ENCODE assay signal across 8 mouse cellular contexts in genomic region chr7:49247744-49248331, GRCm38 (mm10).
DNase-seq lines count a peak whose midpoint lies in the region; ATAC-seq and TF ChIP-seq lines count a peak whose summit lies in the region.

No protein-coding gene starts in this region.

- 28% methylated on average over 8 of the region's 8 CpGs for WGBS in liver, embryonic 11.5 days
- WGBS in embryonic facial prominence, embryonic 14.5 days, result 31% methylated on average over 8 of the region's 8 CpGs
- 9% methylated on average over 8 of the region's 8 CpGs for WGBS in heart, embryonic 15.5 days
- WGBS in kidney, embryonic 16.5 days, result 16% methylated on average over 8 of the region's 8 CpGs
- WGBS in liver, postnatal 0 days (ENCODE audit: insufficient replicate concordance), result 34% methylated on average over 8 of the region's 8 CpGs

- no peak for TF ChIP-seq EP300 in liver, postnatal 0 days (IDR thresholded peaks at IDR 0.05; ENCODE audit: low read depth)

- no peaks in the 10 kb centered on the region for H3K36me3 ChIP-seq in liver, embryonic 11.5 days (ENCODE audit: control insufficient read depth, insufficient read depth, low read length)
- H3K36me3 ChIP-seq in embryonic facial prominence, embryonic 14.5 days (ENCODE audit: control insufficient read depth, insufficient read depth, low read length), result no peaks in the 10 kb centered on the region
- no peaks in the 10 kb centered on the region for H3K36me3 ChIP-seq in heart, embryonic 15.5 days
- no peaks in the 10 kb centered on the region for H3K36me3 ChIP-seq in kidney, embryonic 16.5 days (ENCODE audit: insufficient read depth, low read length)
- H3K36me3 ChIP-seq in liver, postnatal 0 days (replicated peaks; ENCODE audit: insufficient read depth, low read length), result no peaks in the 10 kb centered on the region

- peaks cover 51% of the 10 kb centered on the region for H3K27me3 ChIP-seq in liver, embryonic 11.5 days (replicated peaks; ENCODE audit: control insufficient read depth, insufficient read depth, low read length)
- peaks cover 36% of the 10 kb centered on the region for H3K27me3 ChIP-seq in embryonic facial prominence, embryonic 14.5 days (replicated peaks; ENCODE audit: control insufficient read depth, insufficient read depth, low read length)
- H3K27me3 ChIP-seq in heart, embryonic 15.5 days, result peaks cover 7% of the 10 kb centered on the region
- H3K27me3 ChIP-seq in kidney, embryonic 16.5 days (ENCODE audit: insufficient read depth, low read length), result peaks cover 21% of the 10 kb centered on the region
- H3K27me3 ChIP-seq in liver, postnatal 0 days (ENCODE audit: insufficient read depth, low read length), result peaks cover 39% of the 10 kb centered on the region

- H3K4me2 ChIP-seq in liver, embryonic 11.5 days, result no peak overlapping the region; the same call in 1 of the 2 replicates
- peak overlapping the region; percentile 99 for H3K4me2 ChIP-seq in embryonic facial prominence, embryonic 14.5 days (ENCODE audit: low read depth, low read length)
- peak overlapping the region; percentile 84 for H3K4me2 ChIP-seq in heart, embryonic 15.5 days
- H3K4me2 ChIP-seq in kidney, embryonic 16.5 days (replicated peaks; ENCODE audit: low read depth, low read length), result peak overlapping the region; percentile 98
- H3K4me2 ChIP-seq in liver, postnatal 0 days (ENCODE audit: low read depth, low read length), result no peak overlapping the region; the same call in 1 of the 2 replicates

- H3K4me1 ChIP-seq in liver, embryonic 11.5 days (replicated peaks; ENCODE audit: control insufficient read depth, insufficient read depth, low read length), result peaks cover 6% of the 10 kb centered on the region; the same call in 1 of the 2 replicates
- H3K4me1 ChIP-seq in embryonic facial prominence, embryonic 14.5 days (ENCODE audit: control insufficient read depth, insufficient read depth, low read length), result peaks cover 12% of the 10 kb centered on the region
- peaks cover 64% of the 10 kb centered on the region for H3K4me1 ChIP-seq in heart, embryonic 15.5 days (replicated peaks)
- peaks cover 57% of the 10 kb centered on the region for H3K4me1 ChIP-seq in kidney, embryonic 16.5 days (ENCODE audit: insufficient read depth, low read length)
- peaks cover 18% of the 10 kb centered on the region for H3K4me1 ChIP-seq in liver, postnatal 0 days (ENCODE audit: insufficient read depth)

- H3K27ac ChIP-seq in liver, embryonic 11.5 days (ENCODE audit: low read depth, low read length), result no peak overlapping the region
- no peak overlapping the region for H3K27ac ChIP-seq in embryonic facial prominence, embryonic 14.5 days (replicated peaks; ENCODE audit: low read depth, low read length)
- peak overlapping the region; percentile 89 for H3K27ac ChIP-seq in heart, embryonic 15.5 days
- H3K27ac ChIP-seq in kidney, embryonic 16.5 days (ENCODE audit: low read length), result no peak overlapping the region
- no peak overlapping the region for H3K27ac ChIP-seq in liver, postnatal 0 days (ENCODE audit: low read depth)

- H3K9ac ChIP-seq in liver, embryonic 11.5 days (ENCODE audit: low read depth, low read length), result no peak overlapping the region
- no peak overlapping the region for H3K9ac ChIP-seq in embryonic facial prominence, embryonic 14.5 days (ENCODE audit: low read depth, low read length)
- peak overlapping the region; percentile 61 for H3K9ac ChIP-seq in heart, embryonic 15.5 days
- 0 out of 2 replicates have a peak overlapping the region, but pooled peaks have one; percentile 37 for H3K9ac ChIP-seq in kidney, embryonic 16.5 days (replicated peaks; ENCODE audit: low read length)
- no peak overlapping the region for H3K9ac ChIP-seq in liver, postnatal 0 days (replicated peaks)

- ATAC-seq in liver, embryonic 11.5 days (replicated peaks; ENCODE audit: low FRiP score), result no peak
- ATAC-seq in embryonic facial prominence, embryonic 14.5 days (ENCODE audit: low read depth), result no peak
- ATAC-seq in heart, embryonic 15.5 days (replicated peaks; ENCODE audit: insufficient number of reproducible peaks, insufficient read depth, low FRiP score, low read depth), result peak; percentile 58
- 0 out of 2 replicates have a peak, but pooled peaks have one; percentile 4 for ATAC-seq in kidney, embryonic 16.5 days (ENCODE audit: low FRiP score, low TSS enrichment)
- no peak for ATAC-seq in liver, postnatal 0 days

- DNase-seq in liver, result peak; percentile 11
- no peak for DNase-seq in liver, embryonic 11.5 days (ENCODE audit: low spot score)
- no peak for DNase-seq in embryonic facial prominence, embryonic 14.5 days (ENCODE audit: low spot score)
- DNase-seq in liver, postnatal 0 days, result no peak
- peak; percentile 63 to 81 for DNase-seq in right cerebral cortex, adult 2 months (ENCODE audit: low spot score in 2 of 2)
- DNase-seq in urinary bladder, postnatal 10 days (ENCODE audit: low spot score), result no peak

- 0 out of 2 replicates have a peak, but pooled peaks have one; percentile 23 for TF ChIP-seq CTCF in liver, postnatal 0 days (IDR thresholded peaks at IDR 0.05; ENCODE audit: low read depth)

- H3K4me3 ChIP-seq in liver, embryonic 11.5 days (ENCODE audit: low read depth, low read length), result no peak overlapping the region
- H3K4me3 ChIP-seq in embryonic facial prominence, embryonic 14.5 days (ENCODE audit: low read depth, low read length), result peak overlapping the region; percentile 49
- peak overlapping the region; percentile 59 for H3K4me3 ChIP-seq in heart, embryonic 15.5 days
- H3K4me3 ChIP-seq in kidney, embryonic 16.5 days (ENCODE audit: low read length), result peak overlapping the region; percentile 63
- no peak overlapping the region for H3K4me3 ChIP-seq in liver, postnatal 0 days (ENCODE audit: low read depth, low read length)

- no peaks in the 10 kb centered on the region for H3K9me3 ChIP-seq in liver, embryonic 11.5 days (ENCODE audit: control insufficient read depth, low read length)
- H3K9me3 ChIP-seq in embryonic facial prominence, embryonic 14.5 days (ENCODE audit: control insufficient read depth, low read length), result no peaks in the 10 kb centered on the region
- no peaks in the 10 kb centered on the region for H3K9me3 ChIP-seq in heart, embryonic 15.5 days (replicated peaks)
- H3K9me3 ChIP-seq in kidney, embryonic 16.5 days (ENCODE audit: low read length), result no peaks in the 10 kb centered on the region
- H3K9me3 ChIP-seq in liver, postnatal 0 days (ENCODE audit: low read length), result no peaks in the 10 kb centered on the region

Comparison
In these comparisons a context has a peak if more than half of its experiments do, and no peak if none do; other contexts are left out.
1. DNase-seq: peak in liver (single experiment) and right cerebral cortex, adult 2 months (2 of 2); none in liver, embryonic 11.5 days (single experiment), embryonic facial prominence, embryonic 14.5 days (single experiment), liver, postnatal 0 days (single experiment) and urinary bladder, postnatal 10 days (single experiment).
2. ATAC-seq: peak in heart, embryonic 15.5 days (single experiment) and kidney, embryonic 16.5 days (single experiment); none in liver, embryonic 11.5 days (single experiment), embryonic facial prominence, embryonic 14.5 days (single experiment) and liver, postnatal 0 days (single experiment).
3. H3K4me2 ChIP-seq: peak in embryonic facial prominence, embryonic 14.5 days (single experiment), heart, embryonic 15.5 days (single experiment) and kidney, embryonic 16.5 days (single experiment); none in liver, embryonic 11.5 days (single experiment) and liver, postnatal 0 days (single experiment).
4. H3K4me3 ChIP-seq: peak in embryonic facial prominence, embryonic 14.5 days (single experiment), heart, embryonic 15.5 days (single experiment) and kidney, embryonic 16.5 days (single experiment); none in liver, embryonic 11.5 days (single experiment) and liver, postnatal 0 days (single experiment).
5. H3K9ac ChIP-seq: peak in heart, embryonic 15.5 days (single experiment) and kidney, embryonic 16.5 days (single experiment); none in liver, embryonic 11.5 days (single experiment), embryonic facial prominence, embryonic 14.5 days (single experiment) and liver, postnatal 0 days (single experiment).